Mouse (Mus musculus): ENCODE data around the gene 1700011M02Rik. TPM values are rescaled to one million over a fixed set of nuclear protein-coding genes. Genes with fewer than 3 reads are reported as not detected.
"Not testable (repeated sequence)": the region's sequence is repeated elsewhere in the genome, so short reads cannot be mapped to it uniquely, and the experiment has no call there.

1700011M02Rik gene
- total RNA-seq (2021), result not detected

DNA sequence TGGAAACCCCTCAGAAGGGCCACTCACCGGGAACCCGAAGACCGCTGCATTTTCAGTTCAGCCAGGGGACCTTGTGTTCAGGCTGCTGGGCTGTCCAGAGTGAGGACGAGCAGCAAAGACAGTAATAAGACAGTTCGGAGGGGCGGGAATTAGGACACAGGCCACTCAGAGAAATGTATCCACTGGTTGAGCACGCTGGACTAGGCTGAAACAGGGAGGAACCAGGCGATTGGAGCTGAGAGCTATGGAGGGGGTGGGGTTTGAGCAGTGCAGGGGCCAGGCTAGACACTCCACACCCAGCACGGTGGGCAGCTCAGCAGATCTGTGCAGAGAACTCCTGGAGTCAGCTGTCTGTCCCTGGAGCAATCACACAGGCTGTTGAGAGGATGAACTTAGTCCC is at the start of gene 1700011M02Rik, which contains the start of gene Dmrtc1a:
1700011M02Rik (plus strand) TSS at position 319 of the 400 bp plus-strand sequence.
Dmrtc1a (minus strand) TSS at position 101 of the 400 bp plus-strand sequence.
- DNase-seq, result not testable (repeated sequence)

- no peak for DNase-seq
Observed at GRCm38 (mm10) chrX:102867871-102868270, 40.8 kb upstream of the 1700011M02Rik start, which contains the start of gene 1700031F05Rik. TSS of gene 1700031F05Rik (minus strand) at chrX:102867971.

DNA sequence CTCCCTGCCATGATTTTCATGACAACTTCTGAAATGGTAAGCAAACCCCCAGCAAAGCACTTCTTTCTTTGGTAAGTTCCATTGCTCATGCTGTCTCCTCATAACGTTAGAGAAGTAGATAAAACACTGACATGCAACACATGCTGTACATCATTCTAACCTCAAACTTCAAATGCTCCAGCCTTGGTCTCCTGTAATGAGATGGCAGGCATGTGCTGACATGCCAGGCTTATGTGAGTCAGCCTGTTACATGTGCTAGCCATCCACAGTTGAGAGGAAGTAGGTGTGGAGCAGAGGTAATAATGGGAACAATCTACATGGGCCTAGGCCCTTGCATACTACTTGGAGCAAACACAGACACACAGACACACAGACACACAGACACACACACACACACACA is 6.1 kb downstream of the 1700011M02Rik start:
- DNase-seq, result not testable (repeated sequence)

DNA sequence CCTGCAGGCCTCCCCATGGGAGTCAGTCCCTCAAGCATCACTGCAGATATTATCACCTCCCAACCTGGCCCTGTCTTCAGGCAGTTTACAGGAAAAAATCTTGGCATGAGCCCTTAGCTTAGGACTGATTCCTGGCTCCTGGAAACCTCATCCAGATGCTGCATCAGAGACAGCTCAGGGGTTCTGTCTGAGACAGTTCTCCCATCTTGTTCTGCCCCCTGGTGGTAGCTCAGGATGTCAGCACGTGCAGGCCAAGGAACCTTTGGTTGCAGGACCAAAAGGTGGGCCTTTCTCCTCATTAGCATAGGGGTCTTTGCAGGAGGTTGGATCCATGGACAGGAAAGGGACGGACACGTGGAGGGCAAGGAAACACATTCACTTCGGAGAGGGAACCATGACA is 18.0 kb downstream of the 1700011M02Rik start:
- peak; percentile 50 for DNase-seq

GRCm38 (mm10) chrX:102928072-102928471 is 19.4 kb downstream of the 1700011M02Rik start, which contains the start of gene 1700018G05Rik:
TSS of gene 1700018G05Rik (plus strand) at chrX:102928372.
- not testable (repeated sequence) for DNase-seq

DNA sequence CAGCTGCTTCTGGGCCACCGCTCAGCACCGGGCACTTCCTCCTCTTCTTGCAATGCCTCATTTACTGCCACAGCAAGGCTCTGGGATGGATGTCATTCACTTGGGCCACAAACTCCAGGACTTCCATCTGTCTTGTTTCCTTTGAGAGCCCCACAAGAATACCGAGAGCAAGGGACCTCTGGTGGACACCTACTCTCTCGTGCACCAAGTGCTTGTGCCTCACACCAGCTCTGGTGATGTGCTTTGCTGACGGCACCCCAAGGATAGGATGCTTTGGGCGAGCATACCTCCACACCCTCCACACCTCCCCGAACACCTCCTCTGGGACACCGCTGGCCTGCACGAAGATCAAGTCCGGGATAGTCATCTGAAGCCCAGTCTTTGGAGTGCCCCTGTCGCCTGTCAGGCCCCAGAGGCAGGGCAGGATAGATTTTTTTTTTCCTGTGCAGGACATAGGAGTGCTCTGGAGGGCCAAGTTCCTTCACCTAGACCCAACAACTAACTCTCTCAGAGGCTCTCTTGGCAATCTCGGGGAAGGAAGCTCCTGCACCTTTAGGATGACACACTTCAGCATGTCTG is 24.4 kb downstream of the 1700011M02Rik start:
- no peak for DNase-seq

- peak; percentile 33 for DNase-seq
Observed at GRCm38 (mm10) chrX:102933571-102934394, 25.1 kb downstream of the 1700011M02Rik start.

GRCm38 (mm10) chrX:102934395-102934764 is 25.7 kb downstream of the 1700011M02Rik start:
- DNase-seq, result no peak

DNA sequence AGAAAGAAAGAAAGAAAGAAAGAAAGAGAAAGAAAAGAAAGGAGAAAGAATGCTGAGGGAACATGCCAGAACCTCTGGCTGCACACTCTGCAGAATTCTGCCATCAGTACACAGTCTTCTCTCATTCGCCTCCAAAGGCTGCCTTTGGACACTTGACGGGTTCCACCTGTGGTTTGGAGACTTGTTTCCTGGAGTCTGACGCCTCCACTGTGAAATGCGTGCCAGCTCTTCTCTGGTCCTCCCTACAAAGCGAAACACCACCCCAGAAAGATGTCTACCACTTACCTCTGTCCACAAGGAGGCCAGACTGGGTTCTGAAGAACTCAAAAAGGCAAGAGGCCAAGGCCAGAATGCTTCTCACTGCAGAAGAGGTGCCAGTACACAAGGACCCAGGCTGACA is 28.0 kb downstream of the 1700011M02Rik start:
- no peak for DNase-seq

DNA sequence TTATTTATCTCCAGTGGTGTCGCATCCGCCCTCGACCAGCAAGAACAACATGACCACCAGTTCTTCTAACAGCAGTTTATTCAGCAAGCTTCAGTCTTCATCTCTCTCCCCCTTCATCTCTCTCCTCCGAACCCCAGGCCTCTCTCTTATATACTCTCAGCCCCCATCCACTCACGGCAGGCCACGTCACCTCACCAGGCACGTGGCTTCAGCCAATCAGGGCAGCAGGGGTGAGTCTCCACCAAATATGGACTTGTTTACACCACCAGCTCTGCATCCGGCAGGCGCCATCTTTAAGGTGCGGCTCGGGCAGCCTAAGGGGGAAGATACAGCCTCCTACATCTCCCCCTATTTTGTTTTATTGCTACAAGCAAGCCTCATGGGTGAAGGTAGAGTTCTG is 41.4 kb downstream of the 1700011M02Rik start:
- not testable (repeated sequence) for DNase-seq

DNA sequence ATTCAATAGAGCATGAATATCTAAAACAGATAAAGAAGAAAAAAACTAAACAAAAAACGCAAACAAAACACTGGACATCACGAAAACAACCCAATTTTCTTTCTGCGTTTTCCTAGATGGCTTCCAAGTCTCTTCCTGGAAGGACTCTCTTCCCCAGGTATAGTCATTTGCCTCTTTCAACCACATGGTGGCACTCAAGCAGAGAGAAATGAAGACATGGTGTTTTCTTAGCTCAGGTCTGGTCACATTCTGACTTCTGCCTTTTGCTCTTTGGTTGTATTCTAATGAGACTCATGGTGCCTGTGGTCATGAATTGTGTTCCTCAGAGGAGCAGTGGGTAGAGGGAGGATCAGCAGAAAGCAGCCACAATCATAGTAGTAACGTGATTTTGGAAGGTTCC is 50.2 kb downstream of the 1700011M02Rik start:
- peak; percentile 19 for DNase-seq

Other genes with a start within 250 kb of the 1700011M02Rik start
- not detected for gene Gm3880, start 221.9 kb upstream of the 1700011M02Rik start, total RNA-seq (2021)
- not detected for gene Gm9112, start 201.3 kb upstream of the 1700011M02Rik start, total RNA-seq (2021)
- not detected for gene Dmrtc1b, start 201.0 kb upstream of the 1700011M02Rik start, total RNA-seq (2021)
- gene Dmrtc1c1, start 105.9 kb upstream of the 1700011M02Rik start, total RNA-seq (2021), result not detected
- gene Dmrtc1c2, start 54.3 kb upstream of the 1700011M02Rik start, total RNA-seq (2021), result not detected
- gene 1700031F05Rik, start 40.9 kb upstream of the 1700011M02Rik start, total RNA-seq (2021), result not detected
- under 1 TPM in 1 of 2 experiments, not detected in 1; 0.31 TPM for gene Dmrtc1a, start 218 bp upstream of the 1700011M02Rik start, total RNA-seq (2021)
- gene 1700018G05Rik, start 19.5 kb downstream of the 1700011M02Rik start, total RNA-seq (2021), result not detected

All from heart, postnatal 4 days (tissue).